14 mouse cellular contexts compared by ENCODE assay signal in the genomic region with DNA sequence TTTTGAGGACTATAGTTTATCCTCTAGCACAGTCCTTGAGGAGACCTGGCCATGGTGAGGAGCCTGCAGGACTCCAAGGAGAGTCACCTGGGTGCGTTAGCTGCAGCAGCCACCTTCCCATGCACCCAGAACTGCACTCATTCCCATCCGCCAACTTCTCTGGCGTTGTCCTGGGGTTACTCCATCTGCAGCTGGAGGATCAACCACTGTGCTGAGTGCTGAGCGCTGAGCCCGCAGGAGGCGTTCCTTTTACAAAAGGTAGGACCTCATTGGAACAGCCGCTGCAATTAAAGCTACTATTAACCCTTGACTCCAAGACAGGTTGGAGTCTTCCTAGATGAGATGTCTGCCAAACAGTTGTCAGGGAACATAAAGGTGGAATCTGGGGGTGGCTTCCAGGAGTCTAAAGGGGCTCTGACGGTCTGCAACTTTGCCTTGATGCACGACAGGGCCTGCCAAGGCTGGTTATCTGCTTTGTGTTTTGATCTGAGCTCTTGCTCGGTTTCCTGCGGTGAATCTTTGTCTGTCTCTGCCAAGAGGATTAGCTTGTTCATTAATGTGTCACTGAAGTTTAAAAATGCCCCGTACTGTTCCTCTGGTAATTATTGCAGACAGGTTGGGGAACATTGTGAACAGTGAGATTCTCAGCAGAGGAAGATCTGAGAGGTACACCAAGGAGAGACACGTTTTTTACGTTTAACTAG.
DNase-seq lines count a peak whose midpoint lies in the region; ATAC-seq lines count a peak whose summit lies in the region.
"Had no signal": no experiment of that assay in that cellular context is flagged by ENCODE, and none has a peak within 500 bp of the region (broad histone marks: within the 10 kb centered on the region; RNA-seq: fewer than 3 reads in every experiment).

No protein-coding gene starts in this region.

- H3K4me1 ChIP-seq in kidney, embryonic 14.5 days (ENCODE audit: control insufficient read depth, insufficient read depth, low read length) = no peaks in the 10 kb centered on the region
- H3K4me1 ChIP-seq in embryonic facial prominence, embryonic 15.5 days = no peaks in the 10 kb centered on the region
- peaks cover 19% of the 10 kb centered on the region for H3K4me1 ChIP-seq in midbrain, embryonic 12.5 days
- H3K4me1 ChIP-seq: lung, embryonic 15.5 days had no signal

- H3K36me3 ChIP-seq in kidney, embryonic 14.5 days (ENCODE audit: control insufficient read depth, insufficient read depth, low read length) = no peaks in the 10 kb centered on the region
- no peaks in the 10 kb centered on the region for H3K36me3 ChIP-seq in embryonic facial prominence, embryonic 15.5 days
- H3K36me3 ChIP-seq in midbrain, embryonic 12.5 days = no peaks in the 10 kb centered on the region
- H3K36me3 ChIP-seq: lung, embryonic 15.5 days had no signal

- H3K4me2 ChIP-seq in kidney, embryonic 14.5 days (replicated peaks; ENCODE audit: low read depth, low read length) = no peak overlapping the region
- H3K4me2 ChIP-seq in embryonic facial prominence, embryonic 15.5 days (replicated peaks) = no peak overlapping the region
- no peak overlapping the region for H3K4me2 ChIP-seq in midbrain, embryonic 12.5 days (replicated peaks)
- H3K4me2 ChIP-seq: lung, embryonic 15.5 days had no signal

- no peak overlapping the region for H3K9ac ChIP-seq in kidney, embryonic 14.5 days (ENCODE audit: low read depth, low read length)
- no peak overlapping the region for H3K9ac ChIP-seq in embryonic facial prominence, embryonic 15.5 days
- H3K9ac ChIP-seq in midbrain, embryonic 12.5 days (replicated peaks) = no peak overlapping the region
- H3K9ac ChIP-seq: lung, embryonic 15.5 days had no signal

- no peaks in the 10 kb centered on the region for H3K27me3 ChIP-seq in kidney, embryonic 14.5 days (ENCODE audit: control insufficient read depth, insufficient read depth, low read length)
- H3K27me3 ChIP-seq in embryonic facial prominence, embryonic 15.5 days = no peaks in the 10 kb centered on the region
- H3K27me3 ChIP-seq in midbrain, embryonic 12.5 days = no peaks in the 10 kb centered on the region
- H3K27me3 ChIP-seq: lung, embryonic 15.5 days; Patski had no signal

- 42% methylated on average over 14 of the region's 14 CpGs for WGBS in kidney, embryonic 14.5 days
- WGBS in embryonic facial prominence, embryonic 15.5 days = 29% methylated on average over 14 of the region's 14 CpGs
- WGBS in midbrain, embryonic 12.5 days = 7% methylated on average over 14 of the region's 14 CpGs

- DNase-seq in kidney, adult 11 months = peak; percentile 3
- peak; percentile 9 for DNase-seq in cerebellum, adult 8-10 months
- DNase-seq in ovary, postnatal 10 days (ENCODE audit: low spot score) = no peak
- DNase-seq in c-Kit-positive CD71-positive TER-119-positive erythroid progenitor cells, embryonic 14.5 days (ENCODE audit: low spot score) = no peak
- DNase-seq: adrenal gland, postnatal 36 days; gastrocnemius, postnatal 36 days; heart, postnatal 14 days; right cerebral cortex, postnatal 14 days had no signal

- no peaks in the 10 kb centered on the region for H3K9me3 ChIP-seq in kidney, embryonic 14.5 days (ENCODE audit: control insufficient read depth, low read length)
- H3K9me3 ChIP-seq in embryonic facial prominence, embryonic 15.5 days (replicated peaks) = no peaks in the 10 kb centered on the region
- no peaks in the 10 kb centered on the region for H3K9me3 ChIP-seq in midbrain, embryonic 12.5 days
- H3K9me3 ChIP-seq: lung, embryonic 15.5 days had no signal

- H3K4me3 ChIP-seq in kidney, embryonic 14.5 days (ENCODE audit: low read length) = no peak overlapping the region
- no peak overlapping the region for H3K4me3 ChIP-seq in embryonic facial prominence, embryonic 15.5 days (replicated peaks)
- H3K4me3 ChIP-seq in midbrain, embryonic 12.5 days = no peak overlapping the region
- H3K4me3 ChIP-seq: lung, embryonic 15.5 days had no signal

- ATAC-seq in kidney, embryonic 14.5 days (ENCODE audit: low FRiP score, low TSS enrichment) = no peak
- ATAC-seq in embryonic facial prominence, embryonic 15.5 days (ENCODE audit: insufficient number of reproducible peaks, low FRiP score, low TSS enrichment, low read depth) = peak; percentile 47; the same call in 1 of the 2 replicates
- peak; percentile 70 for ATAC-seq in midbrain, embryonic 12.5 days (ENCODE audit: low FRiP score, low read depth)
- ATAC-seq in monocyte, adult 5-6 weeks (replicated peaks; ENCODE audit: insufficient number of reproducible peaks, low FRiP score, low TSS enrichment, poor library complexity, severe bottlenecking) = no peak
- ATAC-seq: Patski had no signal

- H3K27ac ChIP-seq in kidney, embryonic 14.5 days (ENCODE audit: low read depth, low read length) = no peak overlapping the region
- H3K27ac ChIP-seq in embryonic facial prominence, embryonic 15.5 days (replicated peaks) = no peak overlapping the region
- H3K27ac ChIP-seq in midbrain, embryonic 12.5 days (replicated peaks) = no peak overlapping the region
- H3K27ac ChIP-seq: lung, embryonic 15.5 days had no signal

Comparison
In these comparisons a context has a peak if more than half of its experiments do, and no peak if none do; other contexts are left out.
1. DNase-seq: peak in kidney, adult 11 months (single experiment) and cerebellum, adult 8-10 months (single experiment); none in ovary, postnatal 10 days (single experiment) and c-Kit-positive CD71-positive TER-119-positive erythroid progenitor cells, embryonic 14.5 days (single experiment).
2. ATAC-seq: peak in embryonic facial prominence, embryonic 15.5 days (single experiment) and midbrain, embryonic 12.5 days (single experiment); none in kidney, embryonic 14.5 days (single experiment) and monocyte, adult 5-6 weeks (single experiment).